Mouse (Mus musculus) MN1 (cell line): ENCODE data around the gene Bmp7.

Experiments
- DNase-seq: peaks from one replicate; pipeline ENCODE4 v3.0.0-alpha.2; 2016; ENCODE audit warnings: low spot score

Bmp7 gene

GRCm38 (mm10) chr2:172949051-172949450 lies 8.9 kb upstream of the Bmp7 start:
- DNase-seq = no peak

- no peak for DNase-seq
Measured at GRCm38 (mm10) chr2:172940799-172941163, 660 bp upstream of the Bmp7 start.

GRCm38 (mm10) chr2:172939639-172940002 lies 500 bp downstream of the Bmp7 start:
- DNase-seq = no peak

DNA sequence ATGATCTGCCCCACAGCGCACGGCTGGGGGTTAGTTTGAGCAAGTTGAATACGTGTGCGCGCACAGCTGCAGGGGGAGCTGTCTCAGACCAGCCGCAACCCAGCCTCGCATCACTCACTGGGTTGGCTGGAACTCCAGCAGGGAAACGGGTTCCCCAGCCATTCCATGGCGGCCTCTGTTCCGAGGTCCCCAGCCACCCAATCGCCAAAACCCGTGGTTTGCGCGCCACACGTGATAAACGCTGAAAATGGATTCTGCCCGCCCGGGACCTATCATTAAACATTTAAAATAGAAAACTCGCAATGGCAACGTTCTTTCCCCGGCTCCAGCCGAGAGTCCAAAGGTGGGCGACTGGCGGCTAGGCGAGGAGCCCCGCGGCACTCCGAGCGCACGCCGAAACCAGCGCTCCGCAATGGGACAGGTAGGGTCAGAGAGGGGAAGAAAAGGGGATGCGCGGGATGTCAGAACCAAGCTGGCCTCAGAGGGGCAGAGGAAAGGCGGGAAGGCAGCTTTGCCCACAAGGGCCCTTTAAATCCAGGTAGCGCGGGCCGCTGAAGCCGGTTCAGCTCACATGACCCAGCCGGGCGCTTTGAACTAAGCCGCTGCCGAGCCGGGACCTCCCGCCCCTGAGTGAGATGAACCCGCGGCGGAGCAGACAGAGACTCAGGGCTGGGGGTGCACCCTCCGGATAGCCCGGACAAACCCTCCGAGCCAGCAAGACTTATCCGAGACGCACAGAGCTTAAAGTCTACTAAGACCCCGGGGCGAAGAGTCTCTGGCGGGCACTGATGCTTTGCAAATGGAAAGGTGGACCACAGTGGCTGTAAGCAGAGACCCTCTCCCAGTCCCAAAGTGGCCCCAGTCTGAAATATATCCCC lies 1.1 kb downstream of the Bmp7 start:
- peak; percentile 41 for DNase-seq

GRCm38 (mm10) chr2:172937326-172938190 lies 2.6 kb downstream of the Bmp7 start:
- DNase-seq = peak; percentile 43

DNA sequence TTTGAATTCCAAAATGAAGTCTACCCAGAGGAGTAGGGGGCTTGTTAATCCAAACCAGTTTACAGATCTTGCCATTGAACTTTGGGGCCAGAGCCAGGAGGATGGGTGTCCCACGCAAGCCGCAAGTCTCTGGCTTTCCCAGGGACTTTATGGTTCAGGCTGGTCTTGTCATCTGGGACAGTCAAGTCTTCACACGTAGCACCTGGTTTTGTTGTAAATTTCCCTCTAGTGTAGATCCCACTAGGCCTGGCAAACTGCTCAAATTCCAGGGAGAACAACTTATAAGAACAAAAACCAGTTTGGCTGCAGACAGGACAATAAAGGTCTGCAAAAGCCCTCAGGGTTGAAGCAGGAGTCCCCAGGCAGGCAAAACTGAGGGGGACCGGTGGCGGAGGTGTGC lies 3.3 kb downstream of the Bmp7 start:
- no peak for DNase-seq

DNA sequence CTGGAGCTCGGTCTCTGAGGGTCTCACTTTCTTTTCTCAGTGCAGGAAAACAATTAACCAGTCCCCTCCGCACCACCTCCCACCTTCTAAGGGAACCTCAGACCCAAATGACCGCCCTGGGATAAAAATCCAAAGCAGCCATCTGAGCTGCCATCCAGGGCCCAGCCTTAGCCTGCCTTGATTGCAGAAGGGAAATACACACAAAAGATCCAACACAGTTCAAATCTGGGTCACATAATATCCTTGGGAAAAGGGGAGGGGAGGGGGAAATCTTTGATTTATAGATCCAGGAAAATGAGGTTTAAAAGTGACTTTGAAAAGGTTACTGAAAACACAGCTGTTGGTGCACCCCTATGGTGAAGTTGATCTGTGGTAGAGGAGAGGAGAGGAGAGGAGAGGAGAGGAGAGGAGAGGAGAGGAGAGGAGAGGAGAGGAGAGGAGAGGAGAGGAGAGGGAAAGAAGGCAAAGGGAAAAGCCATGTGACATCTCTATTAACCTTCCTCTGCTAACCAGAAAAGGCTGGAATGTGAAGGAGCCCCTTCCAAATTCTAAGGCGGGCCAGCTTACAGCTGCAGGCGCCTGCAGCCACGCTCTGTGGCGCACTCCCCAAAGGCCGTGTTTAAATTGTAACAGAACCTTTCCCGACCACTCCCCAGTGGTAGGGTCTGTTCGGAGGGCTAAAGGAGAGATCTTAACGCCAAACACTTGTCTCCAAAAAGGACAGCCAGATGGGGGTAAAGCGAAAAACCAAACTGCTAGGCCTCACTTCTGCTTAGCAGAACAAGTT lies 4.2 kb downstream of the Bmp7 start:
- no peak for DNase-seq

GRCm38 (mm10) chr2:172934891-172935740 lies 5.0 kb downstream of the Bmp7 start:
- DNase-seq = peak; percentile 43

- no peak for DNase-seq
Measured at GRCm38 (mm10) chr2:172934420-172934788, 5.7 kb downstream of the Bmp7 start.

- peak; percentile 74 for DNase-seq
Measured at GRCm38 (mm10) chr2:172933631-172934419, 6.3 kb downstream of the Bmp7 start.

- peak; percentile 44 for DNase-seq
Measured at GRCm38 (mm10) chr2:172931137-172931898, 8.8 kb downstream of the Bmp7 start.

GRCm38 (mm10) chr2:172929905-172930436 lies 10.2 kb downstream of the Bmp7 start:
- DNase-seq = no peak

GRCm38 (mm10) chr2:172927643-172928042 lies 12.5 kb downstream of the Bmp7 start:
- no peak for DNase-seq

DNA sequence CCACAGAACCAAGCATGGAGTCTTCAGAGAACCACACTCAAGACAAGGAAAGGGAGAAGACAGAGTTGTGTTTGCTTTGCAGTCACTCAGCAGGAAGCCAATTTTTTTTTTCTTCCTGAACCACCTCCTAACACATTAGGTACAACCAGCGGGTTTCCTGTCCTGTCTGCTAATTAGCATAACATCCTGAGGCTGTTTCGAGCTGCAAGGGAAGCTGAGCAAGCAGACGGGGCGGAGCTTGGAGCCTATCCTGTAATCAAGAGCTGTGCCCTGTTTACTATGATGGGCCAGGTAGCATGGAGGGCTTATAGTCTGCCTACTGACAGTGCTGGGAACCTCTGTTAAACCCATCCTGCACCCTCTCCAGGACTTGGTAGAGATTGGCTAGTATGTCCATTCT lies 13.8 kb downstream of the Bmp7 start:
- DNase-seq = no peak

- peak; percentile 97 for DNase-seq
Measured at GRCm38 (mm10) chr2:172924961-172925360, 15.2 kb downstream of the Bmp7 start.

GRCm38 (mm10) chr2:172923198-172923597 lies 16.9 kb downstream of the Bmp7 start:
- no peak for DNase-seq

- no peak for DNase-seq
Measured at GRCm38 (mm10) chr2:172922597-172922996, 17.5 kb downstream of the Bmp7 start.

DNA sequence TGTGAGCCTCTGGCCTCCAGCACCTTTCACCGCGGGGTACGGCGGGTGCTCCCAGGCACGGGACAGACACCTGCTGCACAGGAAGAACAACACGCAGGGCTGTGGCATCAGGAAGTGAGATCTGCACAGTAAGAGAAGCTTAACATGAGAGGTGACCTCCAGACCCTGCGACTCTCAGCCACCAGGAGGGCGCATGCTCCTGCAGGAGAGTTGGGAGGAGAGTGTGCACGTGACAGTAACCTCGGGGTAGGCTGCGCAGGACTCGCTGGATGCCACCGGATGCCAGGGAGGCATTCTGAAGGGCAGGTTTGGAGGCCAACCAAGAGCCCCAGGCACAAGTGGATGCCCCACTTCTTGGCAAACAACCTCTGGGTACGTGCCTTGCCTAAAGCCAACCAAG lies 26.1 kb downstream of the Bmp7 start:
- DNase-seq = no peak

- peak; percentile 74 for DNase-seq
Measured at GRCm38 (mm10) chr2:172911715-172912114, 28.4 kb downstream of the Bmp7 start.

DNA sequence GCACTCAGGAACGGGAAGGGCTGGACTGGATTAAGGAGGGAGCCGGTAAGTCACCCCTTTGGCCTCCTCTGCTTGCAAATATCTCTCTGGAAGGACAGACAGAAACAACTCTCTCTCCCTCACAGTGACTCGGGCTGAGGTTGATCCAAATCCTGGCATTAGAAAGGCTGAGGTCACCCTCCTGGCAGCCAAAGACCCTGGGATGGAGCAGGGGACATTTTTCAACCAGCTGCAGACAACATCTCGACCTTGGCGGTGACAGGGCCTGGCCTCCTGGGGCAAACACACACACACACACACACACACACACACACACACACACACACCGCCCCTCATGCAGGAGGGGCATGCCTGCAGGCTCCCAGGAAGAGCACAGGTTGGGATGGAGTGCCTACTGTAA lies 29.0 kb downstream of the Bmp7 start:
- DNase-seq = no peak
